Mouse (Mus musculus): ENCODE data around the gene Ldb1.

Ldb1 gene

GRCm38 (mm10) chr19:46044271-46044992 lies 582 bp downstream of the Ldb1 start, which contains the start of gene Pprc1:
Gene Pprc1, plus strand, starts transcription at chr19:46044886.
- DNase-seq: peak; percentile 73 to 82

GRCm38 (mm10) chr19:46043380-46043779 lies 1.6 kb downstream of the Ldb1 start:
- DNase-seq: peak in 1 of 2 experiments; percentile 58

GRCm38 (mm10) chr19:46042476-46043011 lies 2.5 kb downstream of the Ldb1 start:
- DNase-seq: peak in 1 of 2 experiments; percentile 71

GRCm38 (mm10) chr19:46041933-46042475 lies 3.0 kb downstream of the Ldb1 start:
- DNase-seq: peak; percentile 96

GRCm38 (mm10) chr19:46041299-46041932 lies 3.6 kb downstream of the Ldb1 start:
- DNase-seq: no peak

- no peak for DNase-seq
These were observed 4.7 kb downstream of the Ldb1 start for GRCm38 (mm10) chr19:46040149-46040902.

GRCm38 (mm10) chr19:46039478-46039877 lies 5.5 kb downstream of the Ldb1 start:
- DNase-seq: peak; percentile 90 to 95

GRCm38 (mm10) chr19:46038851-46039260 lies 6.2 kb downstream of the Ldb1 start:
- no peak for DNase-seq

GRCm38 (mm10) chr19:46037925-46038850 lies 6.8 kb downstream of the Ldb1 start:
- DNase-seq: peak in 1 of 2 experiments; percentile 46

GRCm38 (mm10) chr19:46037243-46037924 lies 7.6 kb downstream of the Ldb1 start:
- DNase-seq: peak in 1 of 2 experiments; percentile 22

- peak in 1 of 2 experiments; percentile 35 for DNase-seq
These were observed 8.4 kb downstream of the Ldb1 start for GRCm38 (mm10) chr19:46036477-46037242.

- DNase-seq: peak in 1 of 2 experiments; percentile 24
These were observed 9.0 kb downstream of the Ldb1 start for GRCm38 (mm10) chr19:46035971-46036370.

- no peak for DNase-seq
These were observed 11.1 kb downstream of the Ldb1 start for GRCm38 (mm10) chr19:46033911-46034310.

- DNase-seq: no peak
These were observed 12.1 kb downstream of the Ldb1 start for GRCm38 (mm10) chr19:46032731-46033510.

GRCm38 (mm10) chr19:46031689-46032432 lies 13.2 kb downstream of the Ldb1 start:
- DNase-seq: no peak

GRCm38 (mm10) chr19:46030196-46030983 lies 14.6 kb downstream of the Ldb1 start:
- DNase-seq: no peak

- peak in 1 of 2 experiments; percentile 17 for DNase-seq
These were observed 15.4 kb downstream of the Ldb1 start for GRCm38 (mm10) chr19:46029652-46030051.
